Mouse (Mus musculus) common myeloid progenitor, adult 5-6 weeks (primary cell): ENCODE measurements at regions not wholly inside any gene's neighbourhood (a gene's known extent, or its start where the extent isn't known, plus 50 kb on each side); places are given as distances from the start of the nearest gene placed in this dataset.
"Not testable (repeated sequence)": the region's sequence is repeated elsewhere in the genome, so short reads cannot be mapped to it uniquely, and the experiment has no call there.

Experiments
- ATAC-seq: replicated peaks from 2 replicates; pipeline ENCODE4 v1.8.0; 2016; ENCODE audit warnings: low read depth, mild to moderate bottlenecking, moderate TSS enrichment, inconsistent platforms; ENCODE audit not compliant: poor library complexity, severe bottlenecking

- no peak for ATAC-seq
Observed at GRCm38 (mm10) chr3:147749939-147750841, 898.0 kb downstream of the Ttll7 start.

- ATAC-seq = no peak
Observed at GRCm38 (mm10) chr3:147749442-147749841, 897.3 kb downstream of the Ttll7 start.

- no peak for ATAC-seq
Observed at GRCm38 (mm10) chr3:147736673-147737439, 884.7 kb downstream of the Ttll7 start.

- no peak for ATAC-seq
Observed at GRCm38 (mm10) chr3:147716391-147716790, 864.2 kb downstream of the Ttll7 start.

- no peak for ATAC-seq
Observed at GRCm38 (mm10) chr3:147707401-147707801, 855.2 kb downstream of the Ttll7 start.

GRCm38 (mm10) chr3:147683730-147684129 lies 831.6 kb downstream of the Ttll7 start:
- no peak for ATAC-seq

GRCm38 (mm10) chr3:147680299-147680698 lies 828.1 kb downstream of the Ttll7 start:
- no peak for ATAC-seq

- no peak for ATAC-seq
Observed at GRCm38 (mm10) chr3:147662572-147662971, 810.4 kb downstream of the Ttll7 start.

GRCm38 (mm10) chr3:147652849-147653248 lies 800.7 kb downstream of the Ttll7 start:
- no peak for ATAC-seq

GRCm38 (mm10) chr3:147635486-147635885 lies 783.3 kb downstream of the Ttll7 start:
- ATAC-seq = not testable (repeated sequence)

GRCm38 (mm10) chr3:147631151-147631550 lies 779.0 kb downstream of the Ttll7 start:
- no peak for ATAC-seq

- ATAC-seq = no peak
Observed at GRCm38 (mm10) chr3:147583697-147584315, 731.6 kb downstream of the Ttll7 start.

GRCm38 (mm10) chr3:147571850-147572249 lies 719.7 kb downstream of the Ttll7 start:
- no peak for ATAC-seq

- ATAC-seq = no peak
Observed at GRCm38 (mm10) chr3:147545329-147546006, 693.3 kb downstream of the Ttll7 start.

- no peak for ATAC-seq
Observed at GRCm38 (mm10) chr3:147542285-147542684, 690.1 kb downstream of the Ttll7 start.

- ATAC-seq = no peak
Observed at GRCm38 (mm10) chr3:147537584-147537983, 685.4 kb downstream of the Ttll7 start.

- ATAC-seq = no peak
Observed at GRCm38 (mm10) chr3:147532196-147532595, 680.0 kb downstream of the Ttll7 start.

- ATAC-seq = no peak
Observed at GRCm38 (mm10) chr3:147531608-147532180, 679.5 kb downstream of the Ttll7 start.
